Mouse (Mus musculus): ENCODE data around the gene Zfp408.
"Not testable (repeated sequence)": the region's sequence is repeated elsewhere in the genome, so short reads cannot be mapped to it uniquely, and the experiment has no call there.

Gene Zfp408

GRCm38 (mm10) chr2:91609370-91609769 is 40.2 kb downstream of the Zfp408 start:
- DNase-seq (ENCODE audit: low spot score): not testable (repeated sequence)

GRCm38 (mm10) chr2:91602389-91602788 is 47.2 kb downstream of the Zfp408 start:
- no peak for DNase-seq (ENCODE audit: low spot score)

GRCm38 (mm10) chr2:91600475-91600874 is 49.1 kb downstream of the Zfp408 start:
- DNase-seq (ENCODE audit: low spot score): no peak

Measured in MN1 (cell line).